Mouse (Mus musculus) erythroblast, embryonic 14.5 days (primary cell): Measurements from ENCODE around the gene Glyctk.

Experiments used
- GATA1 ChIP-seq: IDR thresholded peaks from 2 replicates; pipeline ENCODE4 v1.6.1; 2012; ENCODE audit warnings: low read length, inconsistent platforms, mixed read lengths
- TAL1 ChIP-seq: IDR thresholded peaks from 3 replicates; pipeline ENCODE4 v1.6.1; 2012; ENCODE audit warnings: low read length, inconsistent platforms, mixed read lengths

DNA sequence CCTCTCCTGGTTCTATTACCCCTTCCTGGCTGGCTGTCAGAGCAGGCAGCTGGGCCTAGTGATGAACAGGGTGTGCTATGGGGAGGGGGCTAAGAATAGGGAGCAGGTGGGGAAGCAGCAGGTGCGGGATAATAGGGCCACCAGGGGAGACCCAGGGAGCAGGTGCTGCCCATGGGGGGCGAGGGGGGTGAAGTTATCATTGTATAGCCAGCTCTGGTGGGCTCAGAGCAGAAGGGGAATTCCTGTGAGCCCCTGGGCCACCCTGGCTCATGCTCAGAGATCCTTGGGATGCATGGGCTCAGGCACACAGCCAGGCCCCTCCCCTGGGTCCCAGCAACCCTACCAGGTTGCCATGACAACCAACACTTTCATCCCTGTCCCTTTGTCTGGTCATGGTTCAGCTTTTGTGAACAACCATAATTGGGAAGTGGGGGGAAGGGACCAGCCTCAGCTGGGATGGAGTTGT lies 31.1 kb downstream of the Glyctk start:
- TF ChIP-seq TAL1 (no peak), GATA1 (no peak)
